Mouse (Mus musculus): ENCODE measurements around the gene Sipa1l3.

The Sipa1l3 gene

GRCm38 (mm10) chr7:29505337-29506318 lies 12.8 kb downstream of the Sipa1l3 start:
- peak; percentile 79 for DNase-seq

- no peak for DNase-seq
Observed at GRCm38 (mm10) chr7:29504683-29505290, 13.7 kb downstream of the Sipa1l3 start.

- peak; percentile 51 for DNase-seq
Observed at GRCm38 (mm10) chr7:29503616-29504015, 14.8 kb downstream of the Sipa1l3 start.

- DNase-seq, result no peak
Observed at GRCm38 (mm10) chr7:29501214-29501613, 17.2 kb downstream of the Sipa1l3 start.

- no peak for DNase-seq
Observed at GRCm38 (mm10) chr7:29499071-29499470, 19.4 kb downstream of the Sipa1l3 start.

GRCm38 (mm10) chr7:29496953-29497590 lies 21.4 kb downstream of the Sipa1l3 start:
- DNase-seq, result peak; percentile 67

GRCm38 (mm10) chr7:29496332-29496731 lies 22.1 kb downstream of the Sipa1l3 start:
- DNase-seq, result no peak

GRCm38 (mm10) chr7:29495880-29496279 lies 22.6 kb downstream of the Sipa1l3 start:
- DNase-seq, result no peak

GRCm38 (mm10) chr7:29494854-29495253 lies 23.6 kb downstream of the Sipa1l3 start:
- no peak for DNase-seq

- DNase-seq, result no peak
Observed at GRCm38 (mm10) chr7:29494015-29494414, 24.4 kb downstream of the Sipa1l3 start.

- DNase-seq, result no peak
Observed at GRCm38 (mm10) chr7:29492992-29493391, 25.4 kb downstream of the Sipa1l3 start.

GRCm38 (mm10) chr7:29491861-29492260 lies 26.6 kb downstream of the Sipa1l3 start:
- DNase-seq, result no peak

- no peak for DNase-seq
Observed at GRCm38 (mm10) chr7:29491471-29491755, 27.0 kb downstream of the Sipa1l3 start.

GRCm38 (mm10) chr7:29490704-29491470 lies 27.6 kb downstream of the Sipa1l3 start:
- DNase-seq, result no peak

- DNase-seq, result no peak
Observed at GRCm38 (mm10) chr7:29489851-29490250, 28.6 kb downstream of the Sipa1l3 start.

- no peak for DNase-seq
Observed at GRCm38 (mm10) chr7:29489364-29489763, 29.1 kb downstream of the Sipa1l3 start.

GRCm38 (mm10) chr7:29486753-29487152 lies 31.7 kb downstream of the Sipa1l3 start:
- no peak for DNase-seq

- no peak for DNase-seq
Observed at GRCm38 (mm10) chr7:29485721-29486120, 32.7 kb downstream of the Sipa1l3 start.

GRCm38 (mm10) chr7:29483556-29483955 lies 34.9 kb downstream of the Sipa1l3 start:
- DNase-seq, result no peak

GRCm38 (mm10) chr7:29481345-29482155 lies 36.9 kb downstream of the Sipa1l3 start:
- no peak for DNase-seq

GRCm38 (mm10) chr7:29480590-29481344 lies 37.7 kb downstream of the Sipa1l3 start:
- no peak for DNase-seq

Measured in kidney, adult 18-20 months (tissue).